Mouse (Mus musculus): ENCODE results near the gene Raver1.

The Raver1 gene

DNA sequence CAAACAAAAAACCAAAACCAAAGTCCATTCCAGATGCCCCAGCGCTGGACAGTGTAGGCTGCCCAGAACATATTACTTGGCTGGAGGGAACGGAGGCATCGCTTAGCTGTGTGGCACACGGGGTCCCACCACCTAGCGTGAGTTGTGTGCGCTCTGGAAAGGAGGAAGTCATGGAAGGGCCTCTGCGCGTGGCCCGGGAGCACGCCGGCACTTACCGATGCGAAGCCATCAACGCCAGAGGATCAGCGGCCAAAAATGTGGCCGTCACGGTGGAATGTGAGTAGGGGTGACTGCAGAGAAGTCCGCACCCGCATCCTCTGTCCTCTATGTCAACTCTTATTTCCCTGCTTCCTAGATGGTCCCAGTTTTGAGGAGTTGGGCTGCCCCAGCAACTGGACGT, 55.6 kb downstream of the Raver1 start:
- ChIA-PET POLR2A (interaction anchor here in 2 of 4 experiments (0.5 to 7.6 kb wide), 14 partner anchors 10 to 187 kb away, joined by 3 to 55 read pairs (median 4); partner anchors contain the start of genes Gm38431 (in 2 of the 2), Raver1 (in 2 of the 2), Fdx1l (in 1 of the 2) and Gm49373 (in 1 of the 2)), CTCF (interaction anchor here in 2 of 4 experiments (0.9 to 1.2 kb wide), 2 partner anchors 9 to 100 kb away, joined by 3 to 4 read pairs; no protein-coding TSS in a partner anchor)

DNA sequence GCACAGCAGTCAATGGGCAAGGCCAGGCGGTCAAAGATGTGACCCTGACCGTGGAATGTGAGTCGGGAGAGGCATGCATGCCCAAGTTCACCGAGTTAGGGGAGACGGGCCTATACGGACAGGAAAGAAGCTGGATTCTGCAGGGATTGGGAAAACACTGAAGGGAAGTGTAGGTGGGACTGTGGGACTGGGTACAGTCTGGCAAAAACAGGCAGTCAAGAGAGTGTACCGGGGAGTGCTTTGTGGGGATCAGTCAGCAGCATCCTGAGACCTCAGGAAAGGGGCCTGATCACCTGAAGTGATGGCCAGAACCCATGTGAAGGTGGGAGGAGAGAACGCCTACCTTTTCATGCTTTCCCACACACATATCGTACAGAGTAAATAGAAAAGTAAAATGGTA, 56.2 kb downstream of the Raver1 start:
- CTCF ChIA-PET, result interaction anchor here in 2 of 4 experiments (0.5 to 1.4 kb wide), 5 partner anchors 16 to 185 kb away, joined by 3 to 5 read pairs (median 3); partner anchors contain the start of gene Icam1 (in 1 of the 2)
- POLR2A ChIA-PET, result interaction anchor here (0.6 to 7.6 kb wide), 28 partner anchors 9 to 188 kb away, joined by 3 to 55 read pairs (median 4); partner anchors contain the start of genes Gm49373 (in 3 of the 4), Fdx1l (in 2 of the 4), Gm38431 (in 2 of the 4) and Icam1 (in 2 of the 4)

DNA sequence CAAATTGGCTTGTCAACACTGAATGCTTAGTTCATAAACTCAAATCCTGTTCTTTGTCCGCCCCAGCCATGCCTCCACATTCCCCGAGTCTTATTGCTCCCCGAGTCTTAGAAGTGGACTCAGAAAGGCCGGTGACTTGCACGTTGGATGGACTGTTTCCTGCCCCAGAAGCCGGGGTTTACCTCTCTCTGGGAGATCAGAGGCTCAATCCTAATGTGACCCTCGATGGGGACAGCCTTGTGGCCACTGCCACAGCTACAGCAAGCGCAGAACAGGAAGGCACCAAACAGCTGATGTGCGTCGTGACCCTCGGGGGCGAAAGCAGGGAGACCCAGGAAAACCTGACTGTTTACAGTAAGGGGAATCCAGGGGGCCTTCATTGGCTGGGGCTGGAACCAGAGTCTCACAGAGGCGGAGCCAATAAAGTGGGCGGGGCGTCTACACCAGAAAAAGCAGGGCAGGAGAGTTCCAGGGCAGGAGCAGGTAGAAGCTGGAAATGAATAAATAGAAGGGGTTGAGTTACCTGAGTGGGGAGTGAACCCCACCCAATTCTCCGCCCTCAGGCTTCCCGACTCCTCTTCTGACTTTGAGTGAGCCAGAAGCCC, 57.2 kb downstream of the Raver1 start:
- ChIA-PET CTCF (interaction anchor here in 2 of 4 experiments (0.7 to 1.4 kb wide), 7 partner anchors 19 to 279 kb away, joined by 3 to 5 read pairs (median 3); partner anchors contain the start of gene Icam1 (in 1 of the 2)), POLR2A (interaction anchor here (0.7 to 7.6 kb wide), 31 partner anchors 9 to 377 kb away, joined by 3 to 55 read pairs (median 4); partner anchors contain the start of genes Gm49373 (in 3 of the 4), Icam1 (in 3 of the 4), Fdx1l (in 2 of the 4) and Gm38431 (in 2 of the 4))

DNA sequence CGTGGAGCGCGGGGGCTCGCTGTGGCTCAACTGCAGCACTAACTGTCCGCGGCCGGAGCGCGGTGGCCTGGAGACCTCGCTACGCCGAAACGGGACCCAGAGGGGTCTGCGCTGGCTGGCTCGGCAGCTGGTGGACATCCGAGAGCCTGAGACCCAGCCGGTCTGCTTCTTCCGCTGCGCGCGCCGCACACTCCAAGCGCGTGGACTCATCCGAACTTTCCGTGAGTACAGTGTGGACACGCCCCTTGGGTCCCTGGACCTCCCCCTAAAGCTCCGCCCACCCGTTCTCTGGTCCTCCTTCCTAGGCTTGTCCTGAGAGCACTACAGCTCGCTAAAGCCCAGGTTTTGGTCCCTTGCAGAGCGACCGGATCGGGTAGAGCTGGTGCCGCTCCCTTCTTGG, 58.7 kb downstream of the Raver1 start:
- ChIA-PET POLR2A (interaction anchor here (0.6 to 12.3 kb wide), 49 partner anchors 8 to 513 kb away, joined by 3 to 264 read pairs (median 4); partner anchors contain the start of genes Gm38431 (in 3 of the 4), Icam1 (in 3 of the 4), Raver1 (in 3 of the 4) and Eif3g (in 2 of the 4)), CTCF (interaction anchor here in 3 of 4 experiments (0.5 to 1.4 kb wide), 20 partner anchors 11 to 381 kb away, joined by 3 to 8 read pairs (median 4); partner anchors contain the start of genes Cdkn2d (in 2 of the 3), Eif3g (in 1 of the 3), Pin1 (in 1 of the 3) and Tyk2 (in 1 of the 3))

DNA sequence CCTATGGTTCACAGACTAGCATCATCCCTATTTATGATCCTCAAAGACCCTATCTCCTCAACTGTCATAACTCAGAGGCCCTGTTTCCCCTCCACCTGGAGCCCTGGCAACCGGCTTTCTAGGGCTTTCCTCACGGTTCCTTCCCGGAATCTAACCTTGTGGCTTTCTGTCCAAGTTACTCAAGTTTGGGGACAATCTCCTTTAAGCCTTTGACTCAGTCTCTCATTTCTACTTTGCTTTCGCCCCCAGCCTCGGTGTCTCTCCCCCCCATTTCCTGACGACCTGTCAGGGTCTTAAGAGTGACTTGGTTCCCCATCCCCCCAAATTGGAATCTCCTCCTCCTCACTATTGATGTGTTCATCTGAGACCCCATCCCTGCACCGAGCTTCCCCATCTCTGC, 59.3 kb downstream of the Raver1 start:
- ChIA-PET POLR2A (interaction anchor here (0.6 to 12.3 kb wide), 21 partner anchors 10 to 390 kb away, joined by 3 to 264 read pairs (median 7); partner anchors contain the start of genes Icam1 (in 3 of the 4), Fdx1l (in 2 of the 4), Gm38431 (in 2 of the 4) and Raver1 (in 2 of the 4)), CTCF (interaction anchor here in 3 of 4 experiments (0.5 to 2.4 kb wide), 10 partner anchors 24 to 294 kb away, joined by 3 to 11 read pairs (median 4); partner anchors contain the start of gene Eif3g (in 2 of the 3))

DNA sequence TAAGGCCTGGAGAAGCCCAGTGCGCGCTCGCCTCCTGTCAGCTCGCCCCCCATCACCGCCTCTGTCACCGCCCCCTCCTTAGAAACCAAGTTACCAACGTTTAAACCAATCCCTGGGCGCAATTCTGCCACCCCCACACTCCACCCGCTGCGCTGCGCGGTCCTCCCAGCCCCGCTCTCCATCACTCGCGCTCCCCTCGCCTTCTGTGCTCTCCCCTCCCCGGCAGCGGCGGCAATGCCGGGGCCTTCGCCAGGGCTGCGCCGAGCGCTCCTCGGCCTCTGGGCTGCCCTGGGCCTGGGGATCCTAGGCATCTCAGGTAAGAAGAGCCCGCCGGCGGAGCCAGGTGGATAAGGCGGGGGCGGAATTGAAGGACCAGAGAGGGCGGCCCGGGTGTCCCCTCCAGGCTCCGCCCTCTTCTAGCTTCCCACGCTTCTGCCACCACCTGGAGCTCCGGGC, 59.9 kb downstream of the Raver1 start, which contains the start of gene Icam5:
Gene Icam5, plus strand, starts transcription at position 178 of the 456 bp plus-strand sequence.
- ChIA-PET CTCF (interaction anchor here in 3 of 4 experiments (0.5 to 2.4 kb wide), 12 partner anchors 10 to 478 kb away, joined by 3 to 15 read pairs (median 6); partner anchors contain the start of genes Eif3g (in 2 of the 3) and Tmed1 (in 1 of the 3)), POLR2A (interaction anchor here in 3 of 4 experiments (0.6 to 12.3 kb wide), 29 partner anchors 10 to 692 kb away, joined by 3 to 264 read pairs (median 7); partner anchors contain the start of genes Gm38431 (in 3 of the 3), Icam1 (in 3 of the 3), Raver1 (in 3 of the 3) and Angptl6 (in 1 of the 3))

DNA sequence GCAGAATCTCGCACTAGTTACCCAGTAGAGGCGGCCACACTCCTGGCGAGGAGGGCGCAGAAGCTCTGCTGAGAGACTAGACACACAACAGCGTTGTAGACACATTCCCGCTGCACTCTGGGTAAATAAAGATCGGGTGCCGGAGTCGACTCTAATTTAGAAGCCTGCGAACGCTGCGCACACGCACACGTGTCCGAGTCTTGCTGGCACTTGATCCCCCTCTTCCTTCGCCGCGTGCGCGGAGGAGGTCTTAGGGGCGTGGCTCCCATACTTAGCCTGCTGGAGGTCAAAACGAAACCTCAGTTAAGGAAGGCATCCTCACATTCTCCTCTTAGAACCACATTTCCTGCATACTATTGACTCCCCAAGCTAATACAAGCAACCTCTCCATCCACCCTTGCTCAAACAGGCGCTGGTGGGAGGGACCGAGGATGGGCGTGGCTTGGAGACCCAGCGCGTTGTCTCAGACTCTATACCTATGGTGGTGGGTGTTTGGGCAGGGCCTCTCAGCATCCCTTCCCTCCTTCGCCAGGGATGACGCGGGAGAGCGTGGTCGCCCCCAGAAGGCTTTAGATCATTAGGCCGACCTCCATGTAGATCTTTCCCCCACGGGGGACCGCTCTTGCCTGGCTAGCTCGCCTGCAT, 60.4 kb downstream of the Raver1 start:
- POLR2A ChIA-PET, result interaction anchor here in 3 of 4 experiments (0.7 to 12.3 kb wide), 66 partner anchors 8 to 692 kb away, joined by 3 to 264 read pairs (median 5); partner anchors contain the start of genes Gm38431 (in 3 of the 3), Icam1 (in 3 of the 3), Raver1 (in 3 of the 3) and Angptl6 (in 1 of the 3)
- CTCF ChIA-PET, result interaction anchor here (0.5 to 3.2 kb wide), 59 partner anchors 7 to 515 kb away, joined by 3 to 25 read pairs (median 5); partner anchors contain the start of genes Icam1 (in 3 of the 4), Eif3g (in 2 of the 4), Carm1 (in 1 of the 4) and Gm38431 (in 1 of the 4)

DNA sequence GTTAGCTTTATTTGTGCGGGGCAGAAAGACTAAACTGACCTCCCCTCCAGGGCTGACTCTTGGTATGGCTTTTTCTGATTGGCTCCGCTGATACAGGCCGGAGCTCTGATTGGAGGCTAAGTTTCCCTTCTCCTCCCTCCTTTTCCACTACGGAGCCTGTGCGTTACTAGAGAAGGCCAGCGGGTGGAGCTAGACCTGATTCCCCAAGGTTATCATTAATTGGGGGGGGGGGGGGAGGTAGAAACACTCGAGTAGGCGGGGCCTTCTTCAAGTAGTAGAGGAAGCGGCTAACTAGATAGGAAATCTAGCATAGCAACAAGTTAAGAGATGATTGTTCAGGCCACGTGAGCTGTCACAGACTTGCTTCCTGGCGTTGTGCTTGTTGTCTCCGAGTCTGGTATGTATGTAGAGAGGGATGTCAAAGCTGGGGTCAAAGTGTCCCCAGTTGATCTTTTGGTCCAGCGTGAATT, 61.0 kb downstream of the Raver1 start:
- POLR2A ChIA-PET, result interaction anchor here in 3 of 4 experiments (0.6 to 12.3 kb wide), 73 partner anchors 9 to 693 kb away, joined by 3 to 264 read pairs (median 4); partner anchors contain the start of genes Gm38431 (in 3 of the 3), Icam1 (in 3 of the 3), Raver1 (in 3 of the 3) and Angptl6 (in 1 of the 3)
- CTCF ChIA-PET, result interaction anchor here (0.6 to 3.2 kb wide), 80 partner anchors 8 to 780 kb away, joined by 3 to 25 read pairs (median 4); partner anchors contain the start of genes Icam1 (in 3 of the 4), Eif3g (in 2 of the 4), Carm1 (in 1 of the 4) and Gm38431 (in 1 of the 4)

DNA sequence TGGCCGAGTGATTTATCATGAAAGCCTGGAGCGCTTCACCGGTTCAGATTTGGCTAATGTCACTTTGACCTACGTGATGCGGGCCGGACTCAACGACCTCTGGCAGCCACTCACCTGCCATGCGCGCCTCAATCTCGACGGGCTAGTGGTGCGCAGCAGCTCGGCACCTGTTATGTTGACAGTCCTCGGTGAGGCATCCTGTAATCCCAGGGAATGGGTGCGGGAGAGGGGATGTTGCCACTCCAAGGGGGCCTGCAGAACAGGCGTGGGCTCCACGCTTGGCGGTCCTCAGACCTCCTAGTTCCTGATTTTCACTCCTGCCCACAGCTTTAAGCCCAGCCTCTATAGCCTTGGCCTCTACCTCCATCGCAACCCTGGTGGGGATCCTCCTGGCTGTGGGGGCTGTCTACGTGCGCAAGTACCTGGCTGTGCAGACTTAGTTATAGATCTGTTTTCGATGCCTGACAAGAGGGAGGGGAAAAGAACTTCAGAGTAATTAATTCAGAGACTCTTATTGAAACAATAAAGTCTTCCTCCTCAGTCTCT, 61.7 kb downstream of the Raver1 start:
- POLR2A ChIA-PET, result interaction anchor here in 3 of 4 experiments (0.6 to 12.3 kb wide), 69 partner anchors 8 to 517 kb away, joined by 3 to 264 read pairs (median 5); partner anchors contain the start of genes Gm38431 (in 3 of the 3), Icam1 (in 3 of the 3), Raver1 (in 3 of the 3) and Mrpl4 (in 2 of the 3)
- CTCF ChIA-PET, result interaction anchor here in 3 of 4 experiments (0.6 to 3.2 kb wide), 85 partner anchors 8 to 781 kb away, joined by 3 to 25 read pairs (median 4); partner anchors contain the start of genes Icam1 (in 3 of the 3), Eif3g (in 2 of the 3), Carm1 (in 1 of the 3) and Cdkn2d (in 1 of the 3)

DNA sequence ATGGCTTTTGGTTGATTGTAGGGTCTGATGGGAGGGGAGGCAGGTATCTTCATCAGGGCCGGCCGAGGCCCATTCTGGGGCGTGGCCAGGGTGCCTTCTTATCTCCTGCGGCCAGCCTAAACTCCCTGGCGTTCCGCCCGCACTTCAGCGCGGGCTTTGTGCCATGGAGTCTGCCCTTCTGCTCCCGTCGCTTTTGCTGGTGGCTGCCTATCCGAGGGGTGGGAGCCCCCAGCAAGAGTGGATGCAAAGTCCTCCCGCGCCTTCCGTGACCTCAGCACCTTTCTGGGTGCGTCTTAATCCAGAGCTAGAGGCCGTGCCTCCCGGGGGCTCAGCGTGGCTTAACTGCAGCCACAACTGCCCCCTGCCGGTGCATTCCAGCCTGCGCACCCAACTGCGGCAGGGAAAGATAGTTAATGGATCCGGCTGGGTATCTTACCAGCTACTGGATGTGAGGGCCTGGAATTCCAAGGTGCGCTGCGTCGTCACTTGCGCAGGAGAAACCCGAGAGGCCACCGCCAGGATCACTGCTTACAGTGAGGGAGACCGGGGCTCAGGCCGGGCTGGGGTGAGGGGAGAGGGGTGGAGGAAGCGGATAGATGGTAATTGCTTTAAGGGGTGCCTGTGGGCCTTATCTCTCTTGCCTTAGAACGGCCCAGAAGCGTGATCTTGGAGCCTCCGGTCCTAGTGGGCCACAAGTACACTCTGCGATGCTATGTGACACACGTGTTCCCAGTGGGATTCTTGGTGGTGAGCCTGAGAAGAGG, 62.3 kb downstream of the Raver1 start, which contains the start of gene Icam4:
Gene Icam4, plus strand, starts transcription at position 83 of the 764 bp plus-strand sequence.
- ChIA-PET POLR2A (interaction anchor here in 3 of 4 experiments (0.6 to 12.3 kb wide), 30 partner anchors 11 to 723 kb away, joined by 3 to 264 read pairs (median 4); partner anchors contain the start of genes Gm38431 (in 3 of the 3), Icam1 (in 3 of the 3), Raver1 (in 3 of the 3) and Mrpl4 (in 2 of the 3)), CTCF (interaction anchor here (0.5 to 3.2 kb wide), 29 partner anchors 9 to 587 kb away, joined by 3 to 25 read pairs (median 4); partner anchors contain the start of genes Icam1 (in 2 of the 4), Cdkn2d (in 1 of the 4), Eif3g (in 1 of the 4) and S1pr2 (in 1 of the 4))

DNA sequence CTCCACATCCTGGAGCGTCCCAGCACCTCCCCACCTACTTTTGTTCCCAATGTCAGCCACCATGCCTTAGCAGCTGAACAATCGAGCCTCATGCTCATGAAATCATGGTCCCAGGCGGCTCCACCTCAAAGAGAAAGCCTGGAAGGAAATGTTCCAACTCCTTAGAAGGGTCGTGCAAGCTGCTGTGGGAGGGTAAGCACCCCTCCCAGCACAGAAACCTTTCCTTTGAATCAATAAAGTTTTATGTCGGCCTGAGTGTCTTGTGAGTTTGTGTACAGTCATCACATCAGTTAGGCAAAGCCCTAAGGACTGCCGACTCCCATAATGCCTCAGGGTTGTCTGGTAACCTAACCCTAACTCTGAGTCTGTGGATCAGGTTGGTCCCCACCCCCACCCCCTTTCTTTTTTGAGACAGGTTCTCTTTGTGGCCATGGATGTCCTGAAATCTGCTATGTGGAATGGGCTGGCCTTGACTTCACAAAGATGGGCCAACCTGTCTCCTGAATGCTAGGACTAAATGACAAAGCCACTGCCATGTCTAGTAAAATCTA, 63.2 kb downstream of the Raver1 start:
- POLR2A ChIA-PET, result interaction anchor here in 3 of 4 experiments (0.6 to 12.3 kb wide), 20 partner anchors 10 to 195 kb away, joined by 3 to 264 read pairs (median 6); partner anchors contain the start of genes Icam1 (in 3 of the 3), Gm38431 (in 2 of the 3), Mrpl4 (in 2 of the 3) and Raver1 (in 2 of the 3)
- CTCF ChIA-PET, result interaction anchor here (0.5 to 3.2 kb wide), 25 partner anchors 10 to 586 kb away, joined by 3 to 25 read pairs (median 4); partner anchors contain the start of genes Cdkn2d (in 1 of the 4), Eif3g (in 1 of the 4), Icam1 (in 1 of the 4) and S1pr2 (in 1 of the 4)

DNA sequence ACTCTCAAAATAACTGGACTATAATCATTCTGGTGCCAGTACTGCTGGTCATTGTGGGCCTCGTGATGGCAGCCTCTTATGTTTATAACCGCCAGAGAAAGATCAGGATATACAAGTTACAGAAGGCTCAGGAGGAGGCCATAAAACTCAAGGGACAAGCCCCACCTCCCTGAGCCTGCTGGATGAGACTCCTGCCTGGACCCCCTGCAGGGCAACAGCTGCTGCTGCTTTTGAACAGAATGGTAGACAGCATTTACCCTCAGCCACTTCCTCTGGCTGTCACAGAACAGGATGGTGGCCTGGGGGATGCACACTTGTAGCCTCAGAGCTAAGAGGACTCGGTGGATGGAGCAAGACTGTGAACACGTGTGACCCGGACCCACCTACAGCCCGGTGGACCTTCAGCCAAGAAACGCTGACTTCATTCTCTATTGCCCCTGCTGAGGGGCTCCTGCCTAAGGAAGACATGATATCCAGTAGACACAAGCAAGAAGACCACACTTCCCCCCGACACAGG, 64.0 kb downstream of the Raver1 start:
- POLR2A ChIA-PET, result interaction anchor here in 3 of 4 experiments (0.6 to 12.3 kb wide), 12 partner anchors 9 to 129 kb away, joined by 3 to 264 read pairs (median 5); partner anchors contain the start of genes Icam1 (in 3 of the 3), Eif3g (in 1 of the 3), Gm38431 (in 1 of the 3) and Mrpl4 (in 1 of the 3)

DNA sequence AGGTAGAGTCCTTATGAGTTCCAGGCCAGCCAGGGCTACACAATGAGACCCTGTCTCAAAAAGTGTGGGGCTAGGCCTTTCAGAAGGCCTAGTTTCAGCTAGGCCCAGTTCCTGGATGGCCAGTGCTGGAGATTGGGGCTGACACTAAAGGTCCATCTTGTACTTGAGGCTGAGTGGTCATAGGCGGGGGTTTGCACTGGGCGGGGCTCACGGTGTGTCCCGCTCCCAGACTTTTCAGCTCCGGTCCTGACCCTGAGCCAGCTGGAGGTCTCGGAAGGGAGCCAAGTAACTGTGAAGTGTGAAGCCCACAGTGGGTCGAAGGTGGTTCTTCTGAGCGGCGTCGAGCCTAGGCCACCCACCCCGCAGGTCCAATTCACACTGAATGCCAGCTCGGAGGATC, 65.0 kb downstream of the Raver1 start:
- POLR2A ChIA-PET, result interaction anchor here in 3 of 4 experiments (0.5 to 12.3 kb wide), 22 partner anchors 8 to 339 kb away, joined by 3 to 264 read pairs (median 4); partner anchors contain the start of genes Icam1 (in 3 of the 3), Gm38431 (in 2 of the 3), Mrpl4 (in 2 of the 3) and Raver1 (in 2 of the 3)
- CTCF ChIA-PET, result interaction anchor here in 3 of 4 experiments (0.8 to 1.6 kb wide), 6 partner anchors 10 to 142 kb away, joined by 3 to 4 read pairs (median 3); no protein-coding TSS in a partner anchor

More for the DNA sequence above, 64.0 kb downstream of the Raver1 start:
- CTCF ChIA-PET, result interaction anchor here in 2 of 4 experiments (0.9 to 1.6 kb wide), 2 partner anchors 9 to 16 kb away, joined by 3 to 4 read pairs; no protein-coding TSS in a partner anchor

DNA sequence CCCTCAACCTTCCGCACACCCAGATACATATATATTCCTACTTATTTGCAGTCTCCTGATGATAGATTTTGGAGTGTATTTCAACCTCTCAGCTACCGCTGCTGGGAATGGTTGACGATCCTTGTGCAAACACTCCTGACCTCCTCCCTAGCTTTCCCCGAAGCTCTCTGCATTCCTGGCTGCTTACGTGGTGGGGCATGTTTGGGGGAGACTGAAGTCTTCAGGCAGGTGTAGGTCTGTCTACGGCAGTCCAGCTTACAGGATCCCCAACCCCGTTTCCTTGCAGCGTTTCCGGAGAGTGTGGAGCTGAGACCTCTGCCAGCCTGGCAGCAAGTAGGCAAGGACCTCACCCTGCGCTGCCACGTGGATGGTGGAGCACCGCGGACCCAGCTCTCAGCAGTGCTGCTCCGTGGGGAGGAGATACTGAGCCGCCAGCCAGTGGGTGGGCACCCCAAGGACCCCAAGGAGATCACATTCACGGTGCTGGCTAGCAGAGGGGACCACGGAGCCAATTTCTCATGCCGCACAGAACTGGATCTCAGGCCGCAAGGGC, 66.5 kb downstream of the Raver1 start:
- POLR2A ChIA-PET, result interaction anchor here in 3 of 4 experiments (0.6 to 12.3 kb wide), 24 partner anchors 8 to 268 kb away, joined by 3 to 264 read pairs (median 6); partner anchors contain the start of genes Gm38431 (in 3 of the 3), Icam1 (in 3 of the 3), Raver1 (in 3 of the 3) and Mrpl4 (in 1 of the 3)
- CTCF ChIA-PET, result no interaction called here
